Mouse (Mus musculus) urinary bladder, postnatal 36 days (tissue): ENCODE results near the gene Rgl1.

ENCODE experiments used
- DNase-seq, 2 experiments: peaks; one replicate each; pipeline ENCODE4 v3.0.0; 2022; ENCODE audit warnings: low spot score in 2 of 2, mixed read lengths in 1 of 2

Rgl1 gene

DNA sequence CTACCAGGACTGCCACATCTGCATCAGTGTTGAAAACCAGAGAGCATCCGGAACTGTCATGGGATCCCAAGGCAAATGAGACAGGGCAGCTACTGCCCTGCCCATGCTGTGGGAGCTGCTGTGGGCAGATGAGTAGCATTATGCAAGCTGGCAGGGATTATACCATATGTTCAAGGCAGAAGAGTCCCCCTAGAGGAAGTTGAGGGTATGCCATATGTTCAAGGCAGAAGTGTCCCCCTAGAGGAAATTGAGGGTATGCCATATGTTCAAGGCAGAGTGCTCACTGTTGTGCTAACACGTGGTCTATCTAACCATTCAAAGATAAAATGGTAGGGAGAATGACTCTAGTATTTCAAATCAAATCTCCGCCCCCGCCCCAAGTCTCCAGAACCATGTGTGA, 254.9 kb downstream of the Rgl1 start:
- DNase-seq, result no peak

GRCm38 (mm10) chr1:152508481-152509220, 257.5 kb downstream of the Rgl1 start:
- DNase-seq, result no peak

GRCm38 (mm10) chr1:152506726-152507125, 259.4 kb downstream of the Rgl1 start:
- DNase-seq, result no peak

- DNase-seq, result no peak
These were observed 260.0 kb downstream of the Rgl1 start for GRCm38 (mm10) chr1:152506175-152506574.

DNA sequence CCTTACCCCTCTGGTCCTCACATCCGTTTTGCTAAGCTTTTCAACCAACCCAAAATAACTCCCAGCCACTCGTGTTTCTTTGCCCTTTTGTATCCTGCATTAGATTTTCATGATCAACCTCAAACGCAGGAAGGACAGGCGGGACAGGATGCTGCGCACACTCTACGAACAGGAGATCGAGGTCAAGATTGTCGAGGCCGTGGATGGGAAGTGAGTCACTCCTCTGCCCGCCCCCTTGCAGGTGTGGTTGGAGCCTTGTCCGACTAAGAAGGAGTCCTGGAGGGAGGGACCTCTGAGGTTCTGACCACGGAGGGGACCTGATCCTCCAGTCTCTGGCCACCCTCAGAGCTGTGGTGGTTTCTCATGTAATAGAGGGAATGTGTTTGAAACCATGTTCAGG, 266.3 kb downstream of the Rgl1 start:
- no peak for DNase-seq

- DNase-seq, result peak in 1 of 2 experiments; percentile 14
These were observed 268.6 kb downstream of the Rgl1 start for GRCm38 (mm10) chr1:152497581-152497980.

DNA sequence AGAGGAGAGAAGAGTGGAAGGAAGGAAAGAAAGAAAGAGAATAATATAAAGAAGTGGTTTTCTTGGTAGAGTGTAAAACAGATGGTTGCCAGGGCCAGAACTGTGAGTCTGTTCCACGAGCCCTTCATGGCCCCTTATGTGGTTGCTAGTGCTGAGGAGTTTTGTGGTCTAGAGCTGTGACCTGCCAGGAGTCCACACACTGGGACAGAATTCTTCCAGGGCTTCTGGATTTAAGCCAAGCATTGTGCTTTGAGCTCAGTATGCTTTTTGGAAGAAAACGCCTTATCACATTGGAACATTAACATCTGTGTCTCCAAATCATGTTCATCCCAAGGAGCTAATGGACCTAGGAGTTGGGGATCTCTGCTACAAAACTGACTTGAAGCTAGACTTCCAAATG, 269.3 kb downstream of the Rgl1 start:
- no peak for DNase-seq

GRCm38 (mm10) chr1:152492258-152492657, 273.9 kb downstream of the Rgl1 start:
- no peak for DNase-seq

DNA sequence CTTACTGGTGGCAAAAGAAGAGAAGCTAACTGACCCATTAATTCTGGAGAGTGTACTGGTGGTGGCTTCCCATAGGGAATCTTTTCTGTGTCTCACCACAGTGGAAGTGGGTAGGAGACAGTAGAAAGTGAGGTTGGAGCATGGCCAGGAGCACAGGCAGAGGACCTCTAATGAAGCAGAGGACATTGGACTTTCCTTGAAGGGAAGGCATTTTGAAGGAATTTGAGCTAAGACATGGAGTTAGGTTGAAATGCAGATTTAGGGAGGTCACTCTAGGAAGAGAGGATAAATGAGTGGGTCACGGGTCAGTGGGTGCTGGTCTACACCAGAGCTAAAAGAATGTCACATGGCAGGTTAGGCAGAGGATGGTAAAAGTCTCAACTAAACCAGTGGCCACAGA, 275.3 kb downstream of the Rgl1 start:
- no peak for DNase-seq

DNA sequence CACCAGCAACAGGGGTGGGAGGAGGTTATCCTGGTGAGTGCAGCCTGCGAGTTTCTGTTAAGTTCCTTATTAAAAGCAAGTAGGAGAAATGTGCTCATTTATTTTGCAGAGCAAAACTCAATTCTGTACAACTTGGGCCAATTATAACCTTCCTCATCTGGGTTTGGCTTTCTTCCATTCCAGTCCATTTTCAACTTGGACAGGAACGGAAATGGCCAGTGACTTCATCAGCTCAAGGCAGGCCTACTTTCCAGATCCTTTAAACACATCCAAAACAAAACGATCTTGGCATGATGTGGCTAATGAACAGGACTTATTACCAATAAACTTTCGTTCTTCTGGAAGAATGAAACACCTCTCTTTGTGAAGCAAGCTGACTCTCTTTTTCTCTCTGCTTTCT, 290.0 kb downstream of the Rgl1 start:
- no peak for DNase-seq

- no peak for DNase-seq
These were observed 297.7 kb downstream of the Rgl1 start for GRCm38 (mm10) chr1:152468443-152468842.
